Mouse (Mus musculus): ENCODE data around the gene Srp68. TPM values are rescaled to one million over a fixed set of nuclear protein-coding genes. Genes with fewer than 3 reads are reported as not detected.

Gene Srp68
- polyA plus RNA-seq, 1 experiment from 2014 or later: 68.5 TPM

- no peak overlapping the region for H3K27ac ChIP-seq
- no peak overlapping the region for H3K4me3 ChIP-seq (replicated peaks)
- 86% methylated on average over 8 of the region's 8 CpGs for WGBS
- H3K27me3 ChIP-seq: peaks cover 31% of the 10 kb centered on the region
- H3K36me3 ChIP-seq: no peaks in the 10 kb centered on the region
- peaks cover 14% of the 10 kb centered on the region; the same call in 1 of the 2 replicates for H3K4me1 ChIP-seq (replicated peaks)
- H3K4me2 ChIP-seq (replicated peaks): no peak overlapping the region
- H3K9ac ChIP-seq (replicated peaks): no peak overlapping the region
- H3K9me3 ChIP-seq: no peaks in the 10 kb centered on the region
- no peak for ATAC-seq
Observed at GRCm38 (mm10) chr11:116234901-116235300, 39.1 kb downstream of the Srp68 start.

- Histone ChIP-seq H3K4me2 (replicated peaks) (peak overlapping the region; percentile 34), H3K4me3 (replicated peaks) (no peak overlapping the region), H3K9ac (replicated peaks) (peak overlapping the region; percentile 39; the same call in 1 of the 2 replicates)
Observed at GRCm38 (mm10) chr11:116232427-116232826, 41.6 kb downstream of the Srp68 start.

GRCm38 (mm10) chr11:116228699-116229098, 45.3 kb downstream of the Srp68 start:
- peaks cover 28% of the 10 kb centered on the region for H3K27me3 ChIP-seq
- no peak overlapping the region for H3K4me3 ChIP-seq (replicated peaks)
- 0 out of 2 replicates have a peak, but pooled peaks cover 5% of the 10 kb centered on the region for H3K4me1 ChIP-seq (replicated peaks)
- H3K36me3 ChIP-seq: no peaks in the 10 kb centered on the region
- no peaks in the 10 kb centered on the region for H3K9me3 ChIP-seq
- no peak overlapping the region for H3K9ac ChIP-seq (replicated peaks)
- 81% methylated on average over 4 of the region's 4 CpGs for WGBS
- no peak for ATAC-seq
- H3K4me2 ChIP-seq (replicated peaks): no peak overlapping the region
- no peak overlapping the region for H3K27ac ChIP-seq

More at GRCm38 (mm10) chr11:116232427-116232826, 41.6 kb downstream of the Srp68 start:
- ATAC-seq: no peak
- WGBS: 32% methylated on average over 17 of the region's 17 CpGs
- 0 out of 2 replicates have a peak, but pooled peaks cover 5% of the 10 kb centered on the region for H3K4me1 ChIP-seq (replicated peaks)
- no peaks in the 10 kb centered on the region for H3K9me3 ChIP-seq
- peaks cover 17% of the 10 kb centered on the region for H3K27me3 ChIP-seq
- no peak overlapping the region for H3K27ac ChIP-seq
- H3K36me3 ChIP-seq: no peaks in the 10 kb centered on the region

GRCm38 (mm10) chr11:116226414-116226813, 47.6 kb downstream of the Srp68 start:
- ATAC-seq: no peak
- no peaks in the 10 kb centered on the region for H3K36me3 ChIP-seq

GRCm38 (mm10) chr11:116222740-116223059, 51.3 kb downstream of the Srp68 start:
- H3K4me2 ChIP-seq (replicated peaks): peak overlapping the region; percentile 52
- WGBS: 16% methylated on average over 23 of the region's 23 CpGs
- no peak for ATAC-seq
- H3K4me3 ChIP-seq (replicated peaks): peak overlapping the region; percentile 33
- 0 out of 2 replicates have a peak, but pooled peaks cover 9% of the 10 kb centered on the region for H3K9me3 ChIP-seq
- H3K27ac ChIP-seq: no peak overlapping the region
- peak overlapping the region; percentile 45 for H3K9ac ChIP-seq (replicated peaks)
- H3K27me3 ChIP-seq: peaks cover 56% of the 10 kb centered on the region
- H3K36me3 ChIP-seq: no peaks in the 10 kb centered on the region
- peaks cover 28% of the 10 kb centered on the region for H3K4me1 ChIP-seq (replicated peaks)

More at GRCm38 (mm10) chr11:116226414-116226813, 47.6 kb downstream of the Srp68 start:
- H3K9ac ChIP-seq (replicated peaks): no peak overlapping the region
- WGBS: 9% methylated on average over 2 of the region's 2 CpGs
- no peak overlapping the region for H3K4me3 ChIP-seq (replicated peaks)
- no peak overlapping the region for H3K4me2 ChIP-seq (replicated peaks)
- peaks cover 42% of the 10 kb centered on the region for H3K27me3 ChIP-seq
- H3K4me1 ChIP-seq (replicated peaks): peaks cover 12% of the 10 kb centered on the region
- H3K9me3 ChIP-seq: 0 out of 2 replicates have a peak, but pooled peaks cover 4% of the 10 kb centered on the region
- no peak overlapping the region for H3K27ac ChIP-seq

GRCm38 (mm10) chr11:116221931-116222739, 51.9 kb downstream of the Srp68 start:
- ATAC-seq: no peak
- no peaks in the 10 kb centered on the region for H3K36me3 ChIP-seq

GRCm38 (mm10) chr11:116219885-116220284, 54.1 kb downstream of the Srp68 start:
- Histone ChIP-seq H3K4me3 (replicated peaks) (no peak overlapping the region), H3K9me3 (0 out of 2 replicates have a peak, but pooled peaks cover 9% of the 10 kb centered on the region), H3K4me1 (replicated peaks) (peaks cover 28% of the 10 kb centered on the region), H3K4me2 (replicated peaks) (no peak overlapping the region), H3K36me3 (0 out of 2 replicates have a peak, but pooled peaks cover 4% of the 10 kb centered on the region), H3K27ac (no peak overlapping the region; the same call in 1 of the 2 replicates), H3K27me3 (peaks cover 48% of the 10 kb centered on the region), H3K9ac (replicated peaks) (no peak overlapping the region)
- no peak for ATAC-seq
- WGBS: 27% methylated on average over 4 of the region's 4 CpGs

More at GRCm38 (mm10) chr11:116221931-116222739, 51.9 kb downstream of the Srp68 start:
- peaks cover 56% of the 10 kb centered on the region for H3K27me3 ChIP-seq
- 0 out of 2 replicates have a peak, but pooled peaks cover 9% of the 10 kb centered on the region for H3K9me3 ChIP-seq
- no peak overlapping the region for H3K27ac ChIP-seq
- peak overlapping the region; percentile 33 for H3K4me3 ChIP-seq (replicated peaks)
- H3K9ac ChIP-seq (replicated peaks): peak overlapping the region; percentile 45
- WGBS: 13% methylated on average over 53 of the region's 53 CpGs
- peaks cover 28% of the 10 kb centered on the region for H3K4me1 ChIP-seq (replicated peaks)
- peak overlapping the region; percentile 52 for H3K4me2 ChIP-seq (replicated peaks)

- WGBS: 51% methylated on average over 7 of the region's 7 CpGs
- Histone ChIP-seq H3K27me3 (peaks cover 39% of the 10 kb centered on the region), H3K36me3 (0 out of 2 replicates have a peak, but pooled peaks cover 5% of the 10 kb centered on the region), H3K4me3 (replicated peaks) (no peak overlapping the region), H3K9ac (replicated peaks) (no peak overlapping the region), H3K4me1 (replicated peaks) (peaks cover 28% of the 10 kb centered on the region), H3K9me3 (0 out of 2 replicates have a peak, but pooled peaks cover 9% of the 10 kb centered on the region), H3K4me2 (replicated peaks) (no peak overlapping the region), H3K27ac (peak overlapping the region; percentile 74)
- peak; percentile 73 for ATAC-seq
Observed at GRCm38 (mm10) chr11:116218737-116219400, 55.1 kb downstream of the Srp68 start.

GRCm38 (mm10) chr11:116218263-116218662, 55.8 kb downstream of the Srp68 start:
- Histone ChIP-seq H3K9ac (replicated peaks) (no peak overlapping the region), H3K4me2 (replicated peaks) (no peak overlapping the region)
- ATAC-seq: no peak

GRCm38 (mm10) chr11:116216549-116216948, 57.5 kb downstream of the Srp68 start:
- Histone ChIP-seq H3K9ac (replicated peaks) (no peak overlapping the region), H3K27ac (no peak overlapping the region), H3K27me3 (peaks cover 16% of the 10 kb centered on the region), H3K4me3 (replicated peaks) (no peak overlapping the region), H3K4me1 (replicated peaks) (peaks cover 16% of the 10 kb centered on the region), H3K36me3 (0 out of 2 replicates have a peak, but pooled peaks cover 7% of the 10 kb centered on the region), H3K4me2 (replicated peaks) (no peak overlapping the region), H3K9me3 (0 out of 2 replicates have a peak, but pooled peaks cover 6% of the 10 kb centered on the region)
- no peak for ATAC-seq
- WGBS: 89% methylated on average over 11 of the region's 11 CpGs

More at GRCm38 (mm10) chr11:116218263-116218662, 55.8 kb downstream of the Srp68 start:
- H3K27me3 ChIP-seq: peaks cover 33% of the 10 kb centered on the region
- H3K4me1 ChIP-seq (replicated peaks): peaks cover 28% of the 10 kb centered on the region
- WGBS: 89% methylated on average over 2 of the region's 2 CpGs
- H3K27ac ChIP-seq: peak overlapping the region; percentile 74
- H3K4me3 ChIP-seq (replicated peaks): no peak overlapping the region
- H3K36me3 ChIP-seq: 0 out of 2 replicates have a peak, but pooled peaks cover 5% of the 10 kb centered on the region
- 0 out of 2 replicates have a peak, but pooled peaks cover 9% of the 10 kb centered on the region for H3K9me3 ChIP-seq

- Histone ChIP-seq H3K36me3 (0 out of 2 replicates have a peak, but pooled peaks cover 8% of the 10 kb centered on the region), H3K27me3 (peaks cover 10% of the 10 kb centered on the region), H3K4me3 (replicated peaks) (no peak overlapping the region), H3K27ac (no peak overlapping the region), H3K9ac (replicated peaks) (no peak overlapping the region), H3K9me3 (0 out of 2 replicates have a peak, but pooled peaks cover under 1% of the 10 kb centered on the region), H3K4me2 (replicated peaks) (no peak overlapping the region), H3K4me1 (replicated peaks) (peaks cover 16% of the 10 kb centered on the region)
- no peak for ATAC-seq
- WGBS: 89% methylated on average over 6 of the region's 6 CpGs
Observed at GRCm38 (mm10) chr11:116215991-116216390, 58.0 kb downstream of the Srp68 start.
